Mouse (Mus musculus) left cerebral cortex, adult 2 months (tissue): ENCODE measurements around the gene D10Jhu81e. TPM values are rescaled to one million over a fixed set of nuclear protein-coding genes. Genes with fewer than 3 reads are reported as not detected.

Experiments
- DNase-seq, 2 experiments: peaks; one replicate each; pipeline ENCODE4 v3.0.0; 2021 to 2022; ENCODE audit warnings: low spot score in 2 of 2, mixed read lengths in 1 of 2; ENCODE audit errors: extremely low spot score in 1 of 2
- H3K27ac ChIP-seq: fragments of 200-600 bp; 2 replicates; pipeline ENCODE4 v1.8.1; 2022
- H3K4me3 ChIP-seq: fragments of 200-600 bp; 2 replicates; pipeline ENCODE4 v1.8.1; 2022
- CTCF ChIP-seq: fragments of 200-600 bp; IDR thresholded peaks from 2 replicates; pipeline ENCODE4 v1.8.1; 2022; ENCODE audit warnings: antibody characterized with exemption, mild to moderate bottlenecking, moderate library complexity
- intact Hi-C: fragments of 180-260 bp; cut with DNase I; formaldehyde crosslinking; loops from one replicate; pipeline ENCODE4 v1.15.1; 2025
- total RNA-seq, 2 experiments: library from RNA; stranded (reverse); gene quantifications; 2 replicates each; pipeline ENCODE4 v1.2.3; 2021

Gene D10Jhu81e
- total RNA-seq, 2 experiments from 2014 or later: 104 TPM

DNA sequence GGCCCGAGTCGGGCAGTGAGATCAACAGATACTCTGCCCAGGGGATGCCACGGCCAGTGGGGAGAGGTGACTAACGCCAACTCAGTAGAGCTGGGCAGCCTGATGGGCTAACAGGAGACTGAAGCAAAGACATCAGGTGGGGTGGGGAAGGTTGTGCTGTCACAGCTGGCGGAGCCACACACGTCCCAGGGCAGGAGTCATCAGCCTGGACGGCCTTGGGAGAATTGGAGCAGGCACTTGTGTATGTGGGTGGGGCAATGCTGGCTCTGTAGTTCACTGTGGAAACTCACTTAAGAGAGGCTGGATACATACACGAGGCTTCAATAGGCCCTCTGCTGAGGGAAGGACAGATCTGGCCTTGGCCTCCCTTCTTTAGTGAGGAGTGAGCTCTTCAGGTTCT is 8.5 kb downstream of the D10Jhu81e start:
- no peak for TF ChIP-seq CTCF
- Histone ChIP-seq H3K4me3 (no peak overlapping the region), H3K27ac (no peak overlapping the region)
- DNase-seq: no peak
- intact Hi-C loops: no loop called here

DNA sequence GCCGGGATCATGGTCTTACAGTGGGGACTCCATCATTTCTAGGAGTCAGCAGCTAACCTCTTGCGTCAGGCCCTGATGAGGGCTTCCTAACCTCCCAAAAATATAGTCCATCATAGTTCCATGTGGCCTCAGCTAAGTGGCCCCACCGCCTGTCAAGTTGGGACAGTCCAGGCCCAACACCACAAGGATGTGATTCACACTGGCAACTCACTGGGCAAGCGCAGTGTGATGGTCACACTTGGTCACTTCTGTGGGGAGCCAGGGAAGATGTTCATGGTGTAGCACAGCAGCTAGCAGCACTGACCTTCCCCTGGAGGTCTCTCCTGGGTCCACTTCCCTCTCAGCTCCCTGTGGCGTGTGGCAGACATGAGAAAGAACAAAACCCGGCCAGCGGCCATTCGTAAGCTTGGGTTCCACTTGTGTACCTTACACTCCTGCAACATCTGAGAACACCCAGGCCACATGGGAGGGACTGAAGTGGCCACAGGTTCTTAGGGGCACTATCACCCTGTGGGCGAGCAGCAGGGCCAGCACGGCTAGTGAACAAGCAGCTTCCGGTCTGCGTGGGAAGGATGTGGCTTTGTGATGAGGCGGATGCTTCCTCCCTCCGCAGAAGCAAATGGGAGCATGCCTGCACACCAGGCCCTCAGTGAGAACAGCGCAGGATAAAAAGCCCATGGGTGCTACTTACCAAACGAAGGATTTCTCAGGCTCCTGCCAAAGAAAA is 9.1 kb downstream of the D10Jhu81e start:
- Histone ChIP-seq H3K4me3 (no peak overlapping the region), H3K27ac (no peak overlapping the region)
- no peak for DNase-seq
- intact Hi-C loops: loop anchor here (1.0 kb wide), 2 partner anchors 129 to 176 kb away; no protein-coding TSS in a partner anchor
- no peak for TF ChIP-seq CTCF

DNA sequence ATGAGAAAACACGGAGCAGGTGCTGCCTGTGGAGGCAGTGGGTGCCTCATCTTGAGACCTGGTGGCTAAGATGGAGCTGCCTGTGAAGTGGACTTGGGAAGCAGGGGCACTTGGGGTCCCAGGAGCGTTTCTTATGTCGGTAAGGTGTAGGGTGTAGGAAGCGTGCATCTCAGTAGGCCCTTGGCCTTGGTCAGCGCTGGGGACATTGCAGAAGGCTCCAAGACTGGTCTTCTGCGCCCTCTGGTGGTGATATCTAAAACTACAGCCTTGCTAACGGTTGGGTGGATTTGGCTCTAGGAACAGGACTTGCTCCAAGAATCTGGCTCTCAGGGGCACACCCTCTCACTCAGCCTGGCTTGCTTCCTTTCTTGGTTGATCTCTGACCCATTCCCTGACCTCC is 9.7 kb downstream of the D10Jhu81e start:
- intact Hi-C loops: loop anchor here (1.0 kb wide), 2 partner anchors 129 to 176 kb away; no protein-coding TSS in a partner anchor
- Histone ChIP-seq H3K27ac (no peak overlapping the region), H3K4me3 (peak overlapping the region; percentile 37)
- DNase-seq: peak; percentile 81 to 83
- TF ChIP-seq CTCF: peak; percentile 97

DNA sequence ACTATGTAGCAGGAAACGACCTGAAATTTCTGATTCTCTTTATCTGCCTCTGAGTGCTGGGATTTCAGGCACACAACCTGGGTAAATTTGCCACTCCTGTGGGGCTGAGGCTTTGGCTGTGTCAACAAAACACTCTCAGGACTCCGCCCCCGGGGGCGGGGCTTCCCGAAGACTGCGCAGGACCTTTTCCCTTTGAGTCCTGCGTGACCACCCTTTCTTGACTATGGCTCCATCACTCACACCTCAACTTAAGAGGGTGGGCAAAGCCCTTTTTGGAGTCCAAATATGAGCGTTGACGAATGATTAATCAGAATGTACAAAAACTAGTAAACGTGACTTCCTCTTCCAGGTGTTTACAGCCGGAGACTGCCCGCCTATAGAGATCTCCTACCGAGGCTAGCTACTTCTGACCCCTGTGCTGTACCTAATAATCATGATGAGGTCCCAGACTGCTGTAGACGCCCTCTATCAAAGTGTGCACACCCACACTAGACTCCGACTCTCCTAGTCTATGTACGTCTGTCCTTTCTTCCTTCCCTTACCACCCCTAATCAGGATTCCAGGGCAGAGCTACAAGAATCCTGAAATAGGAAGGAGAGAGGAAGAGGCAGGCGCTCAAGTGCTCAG is 10.2 kb downstream of the D10Jhu81e start:
- DNase-seq: peak in 1 of 2 experiments; percentile 60
- TF ChIP-seq CTCF: no peak
- intact Hi-C loops: no loop called here
- peak overlapping the region; percentile 37 for H3K4me3 ChIP-seq
- H3K27ac ChIP-seq: no peak overlapping the region

DNA sequence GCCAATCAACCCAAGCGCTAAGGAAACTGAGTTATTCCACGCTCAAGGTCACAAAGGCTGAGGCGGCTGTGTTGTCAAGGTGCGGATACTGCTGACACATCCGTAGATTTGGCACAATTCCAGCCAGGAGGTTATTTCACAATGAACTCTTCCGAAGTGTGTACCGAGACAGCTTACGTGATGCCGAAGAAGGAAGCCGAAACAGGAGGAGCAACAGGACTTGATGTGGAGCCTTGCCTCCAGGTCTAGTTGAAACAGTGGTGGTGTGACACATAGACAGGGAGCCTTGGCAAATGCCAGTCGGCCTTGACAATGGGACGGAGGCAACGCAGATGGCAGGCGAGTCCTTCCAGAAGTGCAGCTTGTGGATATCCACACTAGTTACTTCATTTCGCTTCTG is 11.5 kb downstream of the D10Jhu81e start:
- TF ChIP-seq CTCF: no peak
- intact Hi-C loops: no loop called here

DNA sequence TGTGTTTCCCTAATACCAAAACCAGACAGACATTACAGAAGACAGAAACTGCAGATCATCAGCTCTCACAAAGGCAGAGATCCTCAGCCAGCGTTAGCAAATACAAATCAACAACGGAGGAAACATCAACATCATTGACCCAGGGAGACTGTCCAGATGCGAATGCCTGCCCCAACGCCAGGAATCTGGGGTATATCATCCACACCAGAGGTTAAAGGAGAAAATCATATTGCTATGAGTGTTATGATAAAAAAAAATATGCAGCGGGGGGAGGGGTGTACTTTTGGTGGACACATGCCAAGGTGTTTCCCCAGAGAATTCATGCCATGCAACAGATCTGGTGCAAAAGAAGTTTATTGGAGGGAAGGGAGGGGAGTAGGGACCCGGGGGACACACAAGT is 12.7 kb downstream of the D10Jhu81e start:
- Histone ChIP-seq H3K27ac (no peak overlapping the region), H3K4me3 (no peak overlapping the region)
- intact Hi-C loops: no loop called here
- no peak for DNase-seq
- no peak for TF ChIP-seq CTCF

More for the DNA sequence above, 11.5 kb downstream of the D10Jhu81e start:
- DNase-seq: no peak
- Histone ChIP-seq H3K4me3 (no peak overlapping the region), H3K27ac (no peak overlapping the region)

DNA sequence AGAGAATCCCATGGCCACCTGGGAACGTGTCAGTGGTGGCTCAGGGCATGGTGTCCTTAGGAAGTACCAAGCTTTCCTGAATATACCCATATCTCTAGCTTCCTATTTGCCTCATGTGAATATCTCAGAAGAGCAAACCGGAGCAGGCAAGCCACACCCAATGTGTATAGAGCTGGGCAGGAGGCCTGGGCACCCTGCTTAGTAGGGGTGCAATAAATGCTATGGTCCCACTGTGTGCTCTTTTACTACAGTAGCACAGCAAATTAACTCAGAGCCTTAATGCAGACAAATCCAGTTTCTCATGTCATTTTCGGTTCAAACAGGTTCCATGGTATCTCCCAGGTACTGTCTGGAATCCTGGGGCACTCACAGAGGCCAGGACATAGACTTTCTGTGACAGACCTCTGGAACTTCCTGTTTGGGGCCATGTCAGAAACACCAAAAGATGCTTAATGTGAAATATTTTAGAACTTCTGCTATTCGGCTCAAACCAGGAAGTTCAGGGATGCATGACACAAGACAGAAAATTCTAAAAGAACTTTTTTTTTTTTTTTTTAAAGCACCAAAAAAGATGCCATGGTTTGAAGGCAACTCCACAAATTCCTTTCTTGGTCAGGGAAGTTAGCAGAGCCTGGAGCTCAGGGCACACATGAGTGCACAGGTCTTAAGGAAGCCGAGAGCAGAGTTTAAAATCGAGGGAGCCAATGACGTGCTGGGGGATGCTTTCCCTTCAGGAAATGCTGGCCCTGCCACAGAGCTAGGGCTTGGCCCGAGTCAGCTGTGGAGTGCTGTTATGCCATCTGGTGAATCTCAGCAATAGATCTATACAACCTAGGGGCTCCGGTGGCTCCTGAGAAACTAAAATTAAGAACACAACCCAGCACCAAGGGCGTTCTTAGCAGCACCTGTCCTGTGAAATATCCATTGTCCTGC is 20.5 kb downstream of the D10Jhu81e start:
- DNase-seq: no peak
- no peak overlapping the region for H3K27ac ChIP-seq
- intact Hi-C loops: no loop called here
- no peak for TF ChIP-seq CTCF
- no peak overlapping the region for H3K4me3 ChIP-seq

DNA sequence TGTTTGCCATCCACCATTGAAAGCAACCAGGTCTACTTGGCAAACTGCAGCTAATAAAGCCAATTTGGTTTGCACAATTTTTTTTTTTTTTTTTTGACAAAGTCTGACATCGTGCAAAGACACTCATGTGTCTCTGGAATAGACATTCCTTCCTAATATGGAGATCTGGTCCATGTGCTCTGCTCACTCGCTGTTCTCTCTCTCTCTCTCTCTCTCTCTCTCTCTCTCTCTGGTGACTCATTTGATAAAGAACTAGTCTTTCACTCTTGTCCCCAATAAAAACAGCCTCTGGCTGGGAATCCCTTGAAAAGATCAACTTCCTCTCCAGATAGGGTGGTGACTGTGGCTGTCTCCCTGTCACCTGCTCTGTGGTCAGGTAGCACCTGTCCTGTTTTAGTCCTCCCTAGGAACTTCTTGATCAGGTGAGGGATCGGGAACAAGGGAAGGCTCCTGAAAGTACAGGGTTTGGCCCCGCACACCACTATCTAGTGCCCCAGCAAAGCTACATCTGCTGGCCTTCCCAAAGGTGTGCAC is 21.6 kb downstream of the D10Jhu81e start:
- intact Hi-C loops: no loop called here
- no peak for TF ChIP-seq CTCF
- Histone ChIP-seq H3K4me3 (no peak overlapping the region), H3K27ac (no peak overlapping the region)
- DNase-seq: no peak

DNA sequence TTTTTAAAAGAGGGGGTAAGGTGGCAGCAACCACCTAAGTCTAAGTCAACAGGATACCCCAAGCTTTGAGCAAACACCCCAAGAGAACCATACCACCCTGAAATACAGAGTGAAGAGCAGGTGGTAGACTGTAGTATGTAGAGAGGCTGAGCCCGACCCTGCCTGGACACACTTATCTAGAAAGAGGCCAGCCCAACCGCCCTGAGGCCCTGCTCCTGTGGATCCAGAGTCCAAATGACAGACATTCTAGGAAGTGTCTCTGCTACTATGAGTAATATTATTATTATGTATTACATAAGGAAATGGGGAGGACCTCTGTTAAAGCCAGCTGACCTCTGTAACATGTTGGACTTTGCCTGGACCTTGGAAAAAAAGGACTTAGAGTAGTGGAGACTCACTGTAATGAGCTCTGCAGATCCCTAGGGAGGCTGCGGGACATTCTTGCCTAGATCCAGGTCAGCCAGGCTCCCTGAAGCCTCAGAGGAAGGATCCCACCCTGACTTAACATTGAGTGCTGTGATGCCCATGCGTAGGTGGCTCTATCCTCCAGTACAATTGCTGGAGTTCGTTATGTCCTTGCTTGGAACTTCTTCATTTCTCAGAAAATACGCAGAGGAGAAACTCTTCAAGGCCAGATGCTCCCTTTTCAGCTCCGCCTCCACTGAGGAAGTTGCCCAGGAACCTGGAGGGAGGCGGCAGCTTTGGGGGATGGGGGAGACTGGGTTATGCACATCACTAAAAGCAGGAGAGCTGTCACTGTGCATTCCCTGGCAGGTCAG is 25.7 kb downstream of the D10Jhu81e start:
- TF ChIP-seq CTCF: no peak
- H3K27ac ChIP-seq: peak overlapping the region; percentile 34; the same call in 1 of the 2 replicates
- no peak overlapping the region for H3K4me3 ChIP-seq
- DNase-seq: peak in 1 of 2 experiments; percentile 58
- intact Hi-C loops: no loop called here

DNA sequence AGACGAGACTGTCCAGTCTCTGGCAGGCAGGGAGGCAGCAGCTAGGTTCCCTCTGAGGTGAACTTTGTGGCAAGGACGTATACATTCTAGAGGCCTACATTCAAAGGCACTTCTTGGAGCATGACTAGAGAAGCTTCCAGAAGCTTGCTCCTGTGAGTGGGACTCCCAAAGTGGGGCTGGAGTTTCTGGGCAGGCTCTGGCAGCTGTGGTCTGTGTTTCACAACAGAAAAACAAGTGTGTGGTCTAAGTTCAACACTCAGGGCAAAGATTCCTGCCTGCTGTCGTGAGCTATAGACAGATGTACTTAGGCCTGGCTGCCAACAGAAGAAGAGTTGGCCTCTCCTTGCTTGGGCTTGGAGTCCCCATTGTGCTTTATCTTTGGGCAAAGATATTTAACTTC is 28.7 kb downstream of the D10Jhu81e start:
- H3K27ac ChIP-seq: no peak overlapping the region
- no peak for TF ChIP-seq CTCF
- no peak for DNase-seq
- intact Hi-C loops: no loop called here
- no peak overlapping the region for H3K4me3 ChIP-seq

DNA sequence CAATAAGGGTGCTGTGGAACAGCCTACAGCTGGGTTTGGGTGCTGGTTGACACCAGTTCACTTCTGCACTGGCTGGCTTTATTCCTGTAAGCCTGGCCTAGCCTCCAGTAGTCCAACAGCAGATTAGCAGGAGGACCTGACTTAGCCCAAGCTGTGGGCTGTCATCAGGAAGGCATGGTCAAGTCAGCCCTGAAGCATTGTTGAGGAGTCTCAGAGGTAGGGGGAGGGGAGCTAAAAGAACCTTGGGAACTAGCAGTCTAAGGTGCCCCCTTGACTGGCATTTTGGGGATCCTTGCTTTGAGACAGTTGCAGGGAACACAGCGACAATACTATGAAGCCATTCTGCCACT is 29.4 kb downstream of the D10Jhu81e start:
- no peak overlapping the region for H3K4me3 ChIP-seq
- no peak for TF ChIP-seq CTCF
- no peak for DNase-seq
- intact Hi-C loops: no loop called here
- no peak overlapping the region for H3K27ac ChIP-seq
